Mouse (Mus musculus) midbrain, embryonic 16.5 days (tissue): ENCODE results near the gene Zfp428. TPM values are rescaled to one million over a fixed set of nuclear protein-coding genes. Genes with fewer than 3 reads are reported as not detected.

Source experiments
- ATAC-seq: fragments of 200-750 bp; cut with Nextera tagmentation; 2 replicates; pipeline ENCODE4 v1.8.0; 2017; ENCODE audit warnings: moderate TSS enrichment
- H3K27ac ChIP-seq: fragments of 300-500 bp; sonication (generic); 2 replicates; pipeline ENCODE4 v1.5.1; 2014; ENCODE audit warnings: mild to moderate bottlenecking, low read length, mixed read lengths
- H3K27me3 ChIP-seq: fragments of 300-500 bp; sonication (generic); 2 replicates; pipeline ENCODE4 v1.6.1; 2014; ENCODE audit warnings: low read depth, low read length, mixed read lengths; ENCODE audit not compliant: control insufficient read depth, insufficient read depth
- H3K36me3 ChIP-seq: fragments of 300-500 bp; sonication (generic); 2 replicates; pipeline ENCODE4 v1.6.1; 2014; ENCODE audit warnings: mild to moderate bottlenecking, low read length, moderate library complexity, mixed read lengths; ENCODE audit not compliant: control insufficient read depth, insufficient read depth
- H3K4me1 ChIP-seq: fragments of 300-500 bp; sonication (generic); 2 replicates; pipeline ENCODE4 v1.6.1; 2014; ENCODE audit warnings: mild to moderate bottlenecking, low read length, mixed read lengths; ENCODE audit not compliant: control insufficient read depth, insufficient read depth
- H3K4me2 ChIP-seq: fragments of 300-500 bp; sonication (generic); 2 replicates; pipeline ENCODE4 v1.6.1; 2014; ENCODE audit warnings: mild to moderate bottlenecking, low read length, mixed read lengths
- H3K4me3 ChIP-seq: fragments of 300-500 bp; sonication (generic); 2 replicates; pipeline ENCODE4 v1.5.1; 2014; ENCODE audit warnings: low read depth, mild to moderate bottlenecking, low read length, moderate library complexity, mixed read lengths
- H3K9ac ChIP-seq: fragments of 300-500 bp; sonication (generic); 2 replicates; pipeline ENCODE4 v1.6.1; 2014; ENCODE audit warnings: low read depth, low read length, mixed read lengths
- H3K9me3 ChIP-seq: fragments of 300-500 bp; sonication (generic); replicated peaks from 2 replicates; pipeline ENCODE4 v1.6.1; 2014; ENCODE audit warnings: mild to moderate bottlenecking, low read length, mixed read lengths; ENCODE audit not compliant: control insufficient read depth, poor library complexity, severe bottlenecking
- WGBS: fragments of 180-500 bp; shearing (Covaris S2); extraction: QIAGEN DNeasy Blood & Tissue Kit; methylation state at CpG from one replicate; pipeline ENCODE4 v1.1.7; 2014; 5-methylcytosine and 5-hydroxymethylcytosine counted together
- polyA plus RNA-seq: library from polyadenylated mRNA; unstranded; fragments of >200 nt; fragmentation: Nextera tagmentation; extraction: Ambion mirVana; gene quantifications from 2 replicates; pipeline ENCODE4 v1.2.1, GENCODE M21; 2015

Zfp428 gene
- polyA plus RNA-seq, 1 experiment from 2014 or later, result 327 TPM

GRCm38 (mm10) chr7:24523723-24524122, 16.9 kb downstream of the Zfp428 start:
- Histone ChIP-seq H3K9me3 (no peaks in the 10 kb centered on the region), H3K9ac (no peak overlapping the region), H3K4me2 (no peak overlapping the region), H3K4me1 (no peaks in the 10 kb centered on the region), H3K36me3 (no peaks in the 10 kb centered on the region; the same call in 1 of the 2 replicates), H3K27ac (no peak overlapping the region), H3K4me3 (no peak overlapping the region), H3K27me3 (no peaks in the 10 kb centered on the region)
- no peak for ATAC-seq
- WGBS, result 90% methylated on average over 6 of the region's 6 CpGs

GRCm38 (mm10) chr7:24524978-24525377, 18.2 kb downstream of the Zfp428 start:
- no peak for ATAC-seq

GRCm38 (mm10) chr7:24525686-24526420, 19.0 kb downstream of the Zfp428 start:
- no peak for ATAC-seq
- WGBS, result 84% methylated on average over 12 of the region's 12 CpGs
- no peak overlapping the region for H3K27ac ChIP-seq
- H3K36me3 ChIP-seq, result no peaks in the 10 kb centered on the region
- no peaks in the 10 kb centered on the region for H3K27me3 ChIP-seq
- no peak overlapping the region for H3K4me2 ChIP-seq
- H3K4me1 ChIP-seq, result peaks cover 6% of the 10 kb centered on the region
- H3K4me3 ChIP-seq, result no peak overlapping the region
- H3K9me3 ChIP-seq, result no peaks in the 10 kb centered on the region
- H3K9ac ChIP-seq, result no peak overlapping the region

More at GRCm38 (mm10) chr7:24524978-24525377, 18.2 kb downstream of the Zfp428 start:
- Histone ChIP-seq H3K27me3 (no peaks in the 10 kb centered on the region), H3K36me3 (no peaks in the 10 kb centered on the region; the same call in 1 of the 2 replicates), H3K4me3 (no peak overlapping the region), H3K27ac (no peak overlapping the region), H3K4me2 (no peak overlapping the region), H3K9me3 (no peaks in the 10 kb centered on the region), H3K9ac (no peak overlapping the region), H3K4me1 (peaks cover 6% of the 10 kb centered on the region)
- 82% methylated on average over 6 of the region's 6 CpGs for WGBS

GRCm38 (mm10) chr7:24528861-24529260, 22.1 kb downstream of the Zfp428 start:
- ATAC-seq, result no peak
- H3K27ac ChIP-seq, result no peak overlapping the region
- no peak overlapping the region for H3K4me3 ChIP-seq
- 89% methylated on average over 11 of the region's 11 CpGs for WGBS
- peaks cover 25% of the 10 kb centered on the region for H3K4me1 ChIP-seq
- peaks cover 7% of the 10 kb centered on the region for H3K36me3 ChIP-seq
- H3K9ac ChIP-seq, result no peak overlapping the region
- H3K9me3 ChIP-seq, result no peaks in the 10 kb centered on the region
- H3K27me3 ChIP-seq, result no peaks in the 10 kb centered on the region
- no peak overlapping the region for H3K4me2 ChIP-seq

GRCm38 (mm10) chr7:24529580-24529979, 22.8 kb downstream of the Zfp428 start:
- Histone ChIP-seq H3K27ac (peak overlapping the region; percentile 88), H3K4me1 (peaks cover 32% of the 10 kb centered on the region), H3K4me2 (peak overlapping the region; percentile 69), H3K9me3 (no peaks in the 10 kb centered on the region), H3K27me3 (no peaks in the 10 kb centered on the region), H3K9ac (peak overlapping the region; percentile 73), H3K4me3 (peak overlapping the region; percentile 55), H3K36me3 (peaks cover 10% of the 10 kb centered on the region)
- 68% methylated on average over 11 of the region's 11 CpGs for WGBS
- ATAC-seq, result peak; percentile 12

GRCm38 (mm10) chr7:24530062-24530931, 23.5 kb downstream of the Zfp428 start, which contains the start of gene Irgq:
Gene Irgq, plus strand, starts transcription at chr7:24530689.
- peaks cover 16% of the 10 kb centered on the region for H3K36me3 ChIP-seq
- H3K27me3 ChIP-seq, result no peaks in the 10 kb centered on the region
- no peaks in the 10 kb centered on the region for H3K9me3 ChIP-seq
- peak within 1 kb of the TSS; percentile 55 for H3K4me3 ChIP-seq
- peak within 1 kb of the TSS; percentile 93 for H3K9ac ChIP-seq
- peak within 1 kb of the TSS; percentile 91 for H3K4me2 ChIP-seq
- peak; percentile 95 for ATAC-seq
- peaks cover 33% of the 10 kb centered on the region for H3K4me1 ChIP-seq
- WGBS, result under 1% methylated on average over 44 of the region's 44 CpGs
- H3K27ac ChIP-seq, result peak within 1 kb of the TSS; percentile 88

GRCm38 (mm10) chr7:24531211-24531971, 24.6 kb downstream of the Zfp428 start:
- peak overlapping the region; percentile 91 for H3K4me2 ChIP-seq
- under 1% methylated on average over 43 of the region's 43 CpGs for WGBS
- no peaks in the 10 kb centered on the region for H3K9me3 ChIP-seq
- H3K4me3 ChIP-seq, result peak overlapping the region; percentile 55
- peaks cover 25% of the 10 kb centered on the region for H3K36me3 ChIP-seq
- H3K27ac ChIP-seq, result peak overlapping the region; percentile 81
- H3K9ac ChIP-seq, result peak overlapping the region; percentile 93
- no peaks in the 10 kb centered on the region for H3K27me3 ChIP-seq
- peaks cover 33% of the 10 kb centered on the region for H3K4me1 ChIP-seq
- peak; percentile 41 for ATAC-seq

GRCm38 (mm10) chr7:24533031-24533571, 26.3 kb downstream of the Zfp428 start:
- Histone ChIP-seq H3K4me1 (peaks cover 33% of the 10 kb centered on the region), H3K9ac (no peak overlapping the region), H3K36me3 (peaks cover 27% of the 10 kb centered on the region), H3K9me3 (no peaks in the 10 kb centered on the region), H3K27ac (no peak overlapping the region), H3K4me2 (no peak overlapping the region), H3K27me3 (no peaks in the 10 kb centered on the region), H3K4me3 (no peak overlapping the region)
- no peak for ATAC-seq
- 62% methylated on average over 28 of the region's 28 CpGs for WGBS
